Mouse (Mus musculus) 3134 (cell line): ENCODE data around the gene Tmem141.

Source experiments
- DNase-seq: peaks from one replicate; pipeline ENCODE4 v3.0.0-alpha.2; 2011; ENCODE audit warnings: low spot score; ENCODE audit not compliant: insufficient read length; ENCODE audit errors: extremely low read depth

Tmem141 gene

DNA sequence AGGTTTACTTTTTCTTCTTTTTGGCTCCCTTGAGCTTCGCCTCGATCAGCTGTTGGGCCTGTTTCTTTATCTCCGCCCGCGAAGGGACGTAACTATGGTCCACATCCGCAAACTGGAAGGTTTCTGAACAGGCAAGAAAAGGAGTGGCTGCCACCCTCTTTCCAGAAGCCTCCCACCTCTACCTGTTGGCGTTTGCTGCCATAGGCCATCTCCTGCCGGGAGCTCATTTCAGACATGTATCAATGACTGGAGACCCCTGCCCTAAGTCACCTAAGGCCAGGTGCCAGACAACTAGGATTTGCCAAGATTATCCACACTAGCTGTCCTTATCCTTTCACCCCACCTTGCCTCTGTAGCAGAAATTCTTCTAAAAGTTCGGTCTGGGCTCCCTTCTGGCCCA is 13.1 kb downstream of the Tmem141 start:
- DNase-seq: no peak

DNA sequence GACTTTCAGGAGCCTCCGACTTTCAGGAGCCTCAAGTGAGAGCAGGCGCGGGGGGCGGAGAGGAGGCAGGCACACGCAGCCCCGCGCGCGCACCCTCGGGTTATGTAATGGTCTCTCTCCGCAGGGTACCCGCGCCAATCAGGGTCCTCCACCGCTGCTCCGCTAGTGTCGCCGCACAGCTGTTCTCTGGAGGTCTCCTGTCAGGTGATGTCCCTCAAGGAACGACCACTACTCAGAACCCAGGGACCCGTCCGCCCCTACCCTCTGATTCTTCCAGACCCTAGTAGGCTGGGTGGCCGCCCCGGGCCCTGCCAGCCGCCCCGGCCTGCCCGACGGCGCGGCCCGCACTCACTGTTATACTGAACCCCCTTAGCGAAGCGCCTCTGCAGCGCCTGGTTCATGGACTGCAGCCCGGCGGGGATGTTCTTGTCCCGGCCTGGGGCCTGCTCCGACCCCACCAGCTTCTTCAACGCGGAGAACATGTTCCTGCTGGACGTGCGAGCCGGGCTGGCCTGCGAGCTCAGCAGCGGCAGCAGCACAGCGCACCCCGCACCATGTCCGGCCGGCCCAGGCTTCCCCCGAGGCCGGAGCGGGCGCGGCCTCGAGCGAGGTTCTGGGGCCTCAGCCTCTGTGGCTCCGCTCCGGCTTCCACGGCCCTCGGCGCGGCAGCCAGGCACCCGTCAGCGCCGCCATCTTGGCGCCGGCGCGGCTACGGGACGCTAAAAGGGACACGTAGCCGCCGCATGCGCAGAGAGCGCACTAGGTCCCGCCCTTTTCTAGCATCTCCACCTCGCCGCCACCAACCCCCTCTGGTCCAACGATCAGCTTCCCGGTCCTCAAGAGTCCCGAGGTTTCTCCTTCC is 13.8 kb downstream of the Tmem141 start, which contains the start of gene Rabl6:
Gene Rabl6, minus strand, starts transcription at position 761 of the 862 bp plus-strand sequence.
- peak; percentile 85 for DNase-seq

DNA sequence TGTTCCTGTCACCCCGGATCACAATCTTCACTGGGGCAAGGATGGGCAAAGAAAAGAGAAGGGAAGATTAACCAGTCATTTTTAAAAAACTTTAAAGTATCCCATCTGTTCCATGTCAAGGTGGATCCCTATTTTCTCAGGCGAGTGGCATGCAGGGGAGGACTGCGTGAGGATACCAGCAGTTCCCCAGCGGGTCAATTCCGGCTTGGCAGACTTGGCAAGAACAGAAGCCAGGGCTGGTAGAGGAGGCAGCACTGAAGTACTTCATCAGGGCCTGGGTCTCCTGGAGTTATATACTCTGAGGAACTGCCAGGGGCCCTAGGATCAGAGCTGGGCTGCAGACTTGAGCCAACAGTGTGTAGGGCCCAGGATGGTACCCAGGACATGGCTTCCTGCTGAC is 19.3 kb downstream of the Tmem141 start:
- DNase-seq: no peak

DNA sequence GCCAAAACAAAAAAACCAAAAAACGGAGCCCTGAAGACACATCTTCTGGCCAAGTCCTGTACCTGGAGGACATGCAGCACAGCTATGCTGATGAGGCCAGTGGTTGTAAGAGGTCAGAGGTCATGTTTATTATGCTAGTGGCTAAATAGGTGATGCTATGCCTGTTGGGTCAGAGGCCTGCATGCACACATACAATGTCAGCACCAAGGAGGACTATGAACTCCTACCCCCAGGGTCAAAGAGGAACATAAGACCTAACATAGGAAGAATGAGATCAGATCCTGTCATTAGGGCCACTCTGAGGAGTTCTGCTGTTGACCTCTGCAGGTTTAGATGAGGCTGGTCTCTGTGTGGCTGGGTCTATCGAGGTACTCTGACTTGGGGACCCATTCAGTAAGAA is 21.8 kb downstream of the Tmem141 start:
- DNase-seq: no peak

DNA sequence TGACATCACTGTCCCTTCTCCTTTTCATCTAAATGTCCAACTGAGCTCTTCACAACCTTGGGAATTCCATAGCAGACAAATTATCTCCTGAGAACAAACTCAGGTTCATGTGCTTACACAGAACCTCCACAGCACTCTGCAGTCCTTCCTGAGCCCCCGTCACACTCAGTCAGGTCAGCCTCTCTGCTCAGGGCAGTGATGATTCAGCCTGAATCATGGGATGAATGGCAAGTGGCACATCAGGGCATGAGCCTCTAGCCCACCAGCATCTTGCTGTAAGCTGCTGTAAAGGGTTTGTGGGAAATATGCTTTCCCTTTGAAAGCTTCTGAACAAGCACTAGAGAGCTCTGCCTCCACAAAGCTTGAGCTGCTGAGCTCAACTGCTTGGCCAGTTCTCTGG is 23.1 kb downstream of the Tmem141 start:
- no peak for DNase-seq

DNA sequence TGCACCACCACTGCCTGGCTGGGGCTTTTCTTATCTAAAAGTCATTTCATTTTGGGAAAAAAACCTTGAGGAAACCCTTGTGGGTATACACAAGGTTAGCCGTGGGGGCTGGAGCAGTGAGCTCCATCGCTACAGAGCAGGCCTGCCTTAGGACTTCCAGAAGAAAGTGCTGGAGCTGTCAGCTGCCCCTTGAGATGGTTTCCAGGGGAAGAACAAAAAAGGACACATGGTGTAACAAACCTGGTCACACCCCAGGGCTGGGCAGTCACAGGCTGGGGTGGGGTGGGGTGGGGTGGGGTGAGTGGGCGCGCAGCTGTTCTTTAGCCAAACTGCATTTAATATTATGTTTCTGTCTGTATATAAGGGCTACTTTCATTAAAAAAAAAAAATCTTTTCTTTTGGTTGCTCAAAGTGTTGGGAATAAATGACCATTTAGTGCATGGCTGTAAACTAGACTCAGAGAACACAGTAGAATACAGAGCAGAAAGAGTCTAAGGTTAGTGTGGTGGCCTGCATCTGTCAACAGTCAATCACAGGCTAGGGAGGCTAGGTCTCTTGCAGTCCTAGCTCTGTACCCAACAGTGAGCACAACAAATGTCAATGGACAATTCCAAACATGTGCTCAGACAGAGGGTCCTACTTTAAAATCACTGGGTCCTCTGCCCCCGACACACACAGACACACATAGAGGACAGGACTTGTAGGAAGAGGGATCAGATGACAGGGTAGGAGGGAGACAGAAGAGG is 24.9 kb downstream of the Tmem141 start:
- DNase-seq: no peak

DNA sequence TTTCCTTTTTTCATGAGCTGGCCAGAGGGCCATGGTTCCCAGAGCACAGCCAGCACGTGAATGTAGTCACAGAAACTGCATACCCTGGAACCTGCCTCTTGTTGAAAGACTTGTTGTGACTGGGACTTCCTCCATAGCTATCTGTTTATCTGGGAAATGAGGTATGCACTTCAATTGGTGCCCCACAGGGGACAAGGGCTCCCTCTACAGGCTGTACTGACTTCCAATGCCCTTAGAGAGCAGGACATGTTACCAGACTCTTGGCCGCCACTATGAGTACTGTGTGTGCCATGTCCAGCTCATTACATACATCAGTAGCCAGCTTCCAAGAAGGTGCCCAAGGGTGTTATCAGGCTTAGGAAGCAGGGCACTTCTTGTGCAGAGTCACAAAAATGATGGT is 29.9 kb downstream of the Tmem141 start:
- DNase-seq: no peak

DNA sequence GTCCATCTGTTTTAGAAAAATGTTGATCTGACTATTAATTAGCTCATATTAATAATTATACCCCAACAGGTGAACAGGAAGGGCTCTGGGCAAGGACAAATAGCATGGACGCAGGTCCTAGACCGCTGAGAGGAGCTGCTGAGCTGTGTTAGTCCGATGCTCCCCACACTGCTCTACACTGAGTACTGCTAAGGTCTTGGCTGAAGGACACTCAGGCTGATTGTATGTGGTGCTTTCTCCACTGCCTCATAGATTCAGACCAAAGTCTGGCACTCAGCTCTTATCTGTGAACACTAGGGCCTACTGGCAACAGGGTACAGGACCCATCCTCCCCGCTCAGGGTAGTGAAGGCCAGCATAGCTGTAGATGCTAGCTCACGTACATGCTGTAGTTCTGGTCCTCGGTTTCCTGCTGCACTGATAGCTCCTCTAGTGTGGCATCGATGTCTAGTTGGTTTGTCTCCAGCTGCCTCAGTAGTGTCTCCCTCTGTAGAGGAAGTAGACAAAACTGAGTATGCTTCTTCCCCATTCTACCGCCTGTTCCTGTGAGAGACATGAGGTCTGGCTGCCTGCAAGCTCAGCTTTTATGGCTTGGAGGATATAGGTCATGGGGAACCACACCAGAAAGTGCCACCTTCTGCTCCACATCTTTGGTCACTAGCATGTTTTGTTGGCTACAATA is 33.4 kb downstream of the Tmem141 start:
- DNase-seq: no peak

DNA sequence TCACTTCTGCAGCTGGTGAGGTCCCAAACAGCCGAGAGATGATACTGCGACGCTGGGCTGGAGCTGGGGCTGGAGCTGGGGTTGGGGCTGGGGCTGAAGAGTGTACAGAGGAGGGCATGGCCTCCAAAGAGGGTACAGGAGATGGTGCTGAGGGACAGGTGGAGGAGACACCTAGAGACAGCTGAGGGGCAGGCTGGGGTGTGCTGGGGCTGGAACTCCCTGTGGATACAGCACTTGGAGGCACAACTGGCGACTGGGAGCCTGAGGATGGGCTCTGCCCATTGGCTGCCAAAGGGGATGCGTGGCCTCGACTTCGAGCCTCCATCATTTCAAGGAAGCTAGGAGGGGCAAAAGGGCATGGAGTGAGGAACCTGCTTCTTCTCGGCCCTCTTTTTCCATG is 34.5 kb downstream of the Tmem141 start:
- DNase-seq: no peak

DNA sequence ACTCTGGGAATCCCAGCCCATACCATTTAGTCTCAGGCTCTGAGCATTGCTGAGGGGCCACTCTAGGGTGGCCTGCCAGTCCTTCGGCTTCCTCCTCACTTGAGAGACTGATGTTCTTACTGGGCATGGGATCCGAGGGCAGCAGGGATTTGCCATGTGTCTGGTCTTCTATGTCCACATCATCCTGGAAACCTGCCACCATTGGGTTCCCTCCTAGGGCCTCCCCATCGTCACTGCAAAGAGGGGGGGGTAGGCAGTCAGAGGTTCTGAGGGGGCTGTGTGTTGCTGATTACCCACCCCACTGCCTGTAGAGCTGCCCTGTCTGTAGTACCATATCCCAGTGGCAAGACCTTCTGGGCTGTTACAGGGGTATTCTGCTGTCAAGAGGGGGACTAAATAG is 36.2 kb downstream of the Tmem141 start:
- DNase-seq: no peak

DNA sequence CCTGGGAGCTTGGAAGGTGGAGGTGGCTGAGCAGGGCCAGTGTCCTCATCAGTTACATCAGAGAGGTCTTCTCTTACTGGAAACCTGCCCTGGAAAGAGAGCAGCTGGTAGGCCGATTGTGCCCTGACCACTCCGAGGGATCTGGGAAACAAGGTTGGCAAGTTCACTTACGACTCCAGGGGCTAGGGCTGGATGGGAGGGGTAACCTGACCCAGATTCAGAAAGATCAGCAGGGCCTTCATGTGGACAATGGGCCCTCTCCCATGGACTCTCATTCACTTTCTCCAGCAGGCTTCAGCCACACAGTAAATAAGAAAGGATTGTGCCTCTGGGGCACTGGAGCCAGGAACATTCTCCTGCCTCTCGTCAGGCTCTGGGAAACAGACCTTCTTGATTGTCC is 36.9 kb downstream of the Tmem141 start:
- no peak for DNase-seq

DNA sequence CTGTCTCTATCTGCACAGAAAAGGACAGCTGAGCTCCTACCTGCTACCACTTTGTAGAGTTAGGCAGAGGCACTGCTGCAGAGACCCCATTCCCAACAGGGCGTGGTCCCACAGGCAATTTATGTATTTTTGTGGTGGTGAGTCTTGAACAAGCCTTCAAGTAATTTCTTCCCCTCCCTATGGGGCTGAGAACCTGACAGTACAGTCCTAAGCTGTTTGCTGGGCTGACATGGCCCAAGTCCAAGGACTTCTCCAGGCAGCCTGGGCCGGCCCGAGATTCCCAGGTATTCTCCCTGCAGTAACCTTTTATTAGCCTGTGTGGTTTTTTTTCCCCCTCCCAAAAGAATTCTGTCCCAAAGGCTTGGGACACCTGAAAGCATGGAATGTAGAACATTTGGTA is 37.7 kb downstream of the Tmem141 start:
- DNase-seq: no peak

DNA sequence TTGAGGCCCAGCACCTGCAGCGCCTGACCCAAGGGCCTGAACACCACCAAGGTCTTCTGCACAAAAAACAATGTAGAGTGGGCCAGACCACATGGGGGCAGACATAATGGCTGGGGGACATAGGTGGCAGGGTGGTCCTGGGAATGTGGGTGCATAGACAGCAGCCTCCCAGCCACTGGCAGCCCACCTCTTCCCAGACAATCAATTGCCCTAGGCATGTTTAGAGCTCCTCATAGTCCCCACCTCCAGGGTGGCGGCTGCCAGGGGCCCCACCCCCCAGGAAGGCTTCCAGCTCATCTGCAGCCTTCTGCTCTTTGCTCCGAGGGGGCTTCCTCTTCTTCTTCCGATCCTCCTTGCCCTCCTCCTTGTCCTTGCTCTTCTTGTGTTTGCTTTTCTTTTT is 38.2 kb downstream of the Tmem141 start:
- DNase-seq: no peak

DNA sequence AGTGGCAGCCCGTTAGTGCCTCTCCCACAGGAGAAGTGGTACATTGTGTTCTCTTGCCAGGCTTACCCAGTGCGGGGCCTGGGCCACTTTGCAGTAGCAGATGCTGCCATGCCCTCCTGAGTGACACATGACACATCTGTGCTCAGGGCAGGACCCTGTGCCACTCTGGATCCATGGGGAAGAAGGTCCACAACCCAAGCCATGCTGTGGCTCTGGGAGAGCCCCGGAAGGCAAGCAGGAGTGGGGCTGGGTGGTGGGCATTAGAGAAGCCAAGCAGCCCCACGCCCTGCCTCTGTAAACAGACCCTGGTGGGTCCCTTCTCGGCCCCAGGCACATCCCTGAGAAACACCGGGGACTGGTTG is 38.7 kb downstream of the Tmem141 start:
- no peak for DNase-seq

DNA sequence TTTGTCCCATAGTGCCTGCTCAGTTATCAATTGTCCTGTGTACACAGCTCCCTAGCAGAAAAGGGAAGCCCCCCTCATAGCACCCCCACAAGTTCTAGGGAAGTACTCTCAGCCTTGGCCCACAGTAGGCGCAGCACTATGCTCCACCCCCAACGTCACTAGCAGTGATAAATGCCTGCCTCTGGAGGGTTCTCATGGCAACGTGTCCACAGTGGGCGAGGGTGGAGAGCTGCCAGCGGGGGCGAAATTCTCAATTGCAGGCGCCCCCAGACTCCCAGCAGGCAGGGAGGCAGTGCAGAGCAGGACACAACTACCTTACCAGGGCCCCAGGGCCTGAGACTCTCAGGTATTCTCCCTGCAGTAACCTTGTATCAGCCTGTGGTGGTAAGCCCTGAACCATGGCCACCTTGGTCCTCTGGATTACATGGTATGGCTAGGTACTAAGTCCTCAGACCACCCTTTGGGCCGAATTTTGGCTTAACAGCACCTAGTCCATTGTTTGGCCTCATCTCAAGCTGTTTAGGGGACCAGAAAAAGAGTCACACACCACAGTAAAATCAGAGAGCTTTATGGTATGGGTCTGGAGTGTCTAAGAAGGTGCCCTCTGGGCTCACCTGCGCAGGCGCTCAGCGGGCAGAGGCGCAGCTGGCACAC is 39.2 kb downstream of the Tmem141 start:
- DNase-seq: no peak

DNA sequence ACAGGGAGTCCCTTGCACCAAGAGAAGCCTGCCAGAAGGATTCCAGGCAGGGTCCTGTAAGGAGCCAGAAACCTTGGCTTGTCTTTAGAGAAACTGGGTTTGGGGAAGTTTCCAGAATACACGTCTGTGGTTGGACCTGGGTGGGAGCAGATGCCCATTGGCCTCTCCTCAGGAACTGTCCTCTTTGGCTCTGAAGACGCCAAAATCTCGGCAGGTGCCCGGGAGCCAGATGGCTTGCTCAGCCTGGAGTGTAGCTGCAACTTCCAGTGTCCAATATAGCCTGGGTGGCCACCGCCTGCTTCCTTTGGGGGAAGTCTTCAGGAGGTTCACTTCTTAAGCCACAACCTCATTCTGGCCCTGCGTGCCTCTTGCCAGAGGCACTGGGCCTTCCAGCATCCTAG is 39.9 kb downstream of the Tmem141 start:
- no peak for DNase-seq

DNA sequence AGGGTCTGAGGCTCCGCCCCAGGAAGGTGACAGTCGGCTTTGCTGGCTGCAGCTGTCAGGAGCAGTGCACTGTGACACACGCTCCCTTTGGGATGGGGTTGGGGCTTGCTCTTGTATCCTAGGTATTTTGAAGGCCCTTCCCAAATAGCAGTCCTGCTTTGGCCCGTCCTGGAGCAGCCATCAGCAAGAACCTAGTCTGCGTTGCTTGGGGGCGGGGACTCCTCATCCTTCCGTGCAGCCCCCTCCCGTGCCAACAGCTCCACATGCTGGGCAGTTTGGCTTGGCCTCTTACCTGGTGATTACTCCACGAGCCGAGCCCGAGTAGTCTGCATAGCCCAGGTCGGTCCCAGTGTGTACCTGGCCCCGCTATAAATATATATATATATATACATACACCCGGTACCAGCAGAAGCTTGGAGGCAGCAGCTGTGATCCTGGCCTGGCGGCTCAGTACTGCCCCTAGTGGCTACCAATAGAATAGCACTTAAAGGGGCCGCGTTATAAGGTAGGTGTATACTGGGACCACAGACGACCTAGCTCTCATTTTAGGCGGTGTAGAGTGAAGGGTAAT is 40.4 kb downstream of the Tmem141 start, which contains the start of gene Ajm1:
Gene Ajm1, minus strand, starts transcription at position 464 of the 571 bp plus-strand sequence.
- peak; percentile 42 for DNase-seq

DNA sequence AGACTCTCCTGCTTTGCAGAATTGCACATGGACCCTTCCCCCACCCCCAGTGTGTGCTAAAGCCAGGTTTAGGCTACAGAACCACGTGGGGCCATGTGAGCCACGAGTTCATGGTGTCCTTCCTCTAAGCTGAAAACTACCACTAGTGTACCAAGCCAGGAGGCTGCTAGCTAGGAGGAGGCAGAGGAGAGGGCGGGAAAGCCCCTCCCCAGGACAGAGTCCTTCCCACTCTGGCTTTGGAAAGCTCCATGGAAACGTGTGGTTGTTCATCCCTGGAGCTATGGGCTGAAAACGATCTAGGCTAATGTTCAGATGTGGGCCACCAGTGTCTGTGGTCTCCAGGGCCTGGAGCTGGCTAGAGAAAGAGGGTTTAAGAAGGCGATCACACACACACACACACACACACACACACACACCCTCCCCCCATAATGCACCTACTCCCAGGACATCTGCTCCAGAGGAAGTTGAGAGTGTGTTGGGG is 41.1 kb downstream of the Tmem141 start:
- no peak for DNase-seq

DNA sequence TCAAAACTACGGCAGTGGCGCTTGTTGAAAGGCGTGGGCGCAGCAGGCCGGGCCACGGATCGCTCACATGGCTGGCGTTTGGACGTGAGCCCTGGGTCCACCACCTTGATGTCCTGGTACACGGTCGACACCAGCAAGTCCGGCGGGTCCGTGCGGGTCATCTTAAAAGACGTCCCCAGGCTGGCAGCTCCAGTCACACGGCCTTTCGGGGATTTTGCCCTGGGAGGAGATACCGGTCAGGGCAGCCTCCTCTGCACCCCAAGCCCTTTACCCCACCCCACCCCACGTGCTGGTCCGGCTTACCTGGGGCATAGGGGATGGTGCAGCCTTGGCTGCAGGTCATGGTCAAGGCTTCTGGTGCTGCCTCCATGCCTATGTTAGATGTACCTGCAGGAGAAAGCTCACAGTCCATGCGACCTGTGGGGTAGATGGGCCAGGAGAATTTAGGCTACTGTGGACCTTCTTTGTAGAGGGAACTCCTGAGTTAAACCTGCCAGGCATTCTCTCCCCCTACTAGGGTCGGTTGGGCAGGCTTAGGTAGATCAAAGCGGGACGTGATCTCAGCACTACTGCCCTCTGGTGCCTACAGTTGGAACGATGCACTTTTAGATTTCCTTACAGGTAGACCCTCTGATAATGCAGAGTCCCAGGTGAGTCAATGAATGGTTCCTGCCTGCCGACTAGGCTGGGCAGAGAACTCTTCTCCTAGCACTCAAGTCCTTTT is 41.9 kb downstream of the Tmem141 start:
- no peak for DNase-seq
